Mouse (Mus musculus) kidney, adult 2 months (tissue): ENCODE measurements at regions not wholly inside any gene's neighbourhood (a gene's known extent, or its start where the extent isn't known, plus 50 kb on each side); places are given as distances from the start of the nearest gene placed in this dataset.
A peak's percentile ranks its signal among the peaks of the same experiment; 100 is the strongest.

ENCODE experiments used
- DNase-seq: peaks from one replicate; pipeline ENCODE4 v3.0.0; 2021
- H3K27ac ChIP-seq: fragments of 200-500 bp; 2 replicates; pipeline ENCODE4 v1.5.1; 2012; ENCODE audit warnings: low read depth, low read length, control low read depth, inconsistent platforms; ENCODE audit not compliant: insufficient read depth
- H3K27me3 ChIP-seq: fragments of 200-500 bp; replicated peaks from 2 replicates; pipeline ENCODE4 v1.6.1; 2012; ENCODE audit warnings: mild to moderate bottlenecking, moderate library complexity, low read length, inconsistent platforms; ENCODE audit not compliant: control insufficient read depth, insufficient read depth
- H3K36me3 ChIP-seq: fragments of 200-500 bp; 2 replicates; pipeline ENCODE4 v1.6.1; 2012; ENCODE audit warnings: mild to moderate bottlenecking, moderate library complexity, low read length, inconsistent platforms; ENCODE audit not compliant: control insufficient read depth, insufficient read depth
- H3K4me1 ChIP-seq: fragments of 200-500 bp; 2 replicates; pipeline ENCODE4 v1.6.1; 2011; ENCODE audit warnings: low read length; ENCODE audit not compliant: control insufficient read depth, insufficient read depth
- H3K4me3 ChIP-seq: fragments of 200-500 bp; 2 replicates; pipeline ENCODE4 v1.5.1; 2011; ENCODE audit warnings: mild to moderate bottlenecking, low read depth, low read length, control low read depth; ENCODE audit not compliant: insufficient read depth
- CTCF ChIP-seq: fragments of 200-500 bp; conservative IDR thresholded peaks from 2 replicates; pipeline ENCODE4 v1.5.1; 2011; ENCODE audit warnings: low read depth, mild to moderate bottlenecking, control low read depth, low read length, moderate library complexity, mixed read lengths; ENCODE audit not compliant: insufficient read depth, insufficient read length
- POLR2A ChIP-seq: fragments of 200-500 bp; IDR thresholded peaks from one replicate; pipeline ENCODE4 v1.6.1; 2011; ENCODE audit warnings: low read depth, low read length, control low read depth
- WGBS: fragments of 180-500 bp; shearing (Covaris S2); methylation state at CpG from one replicate; pipeline ENCODE4 v1.1.7; 2018; 5-methylcytosine and 5-hydroxymethylcytosine counted together

DNA sequence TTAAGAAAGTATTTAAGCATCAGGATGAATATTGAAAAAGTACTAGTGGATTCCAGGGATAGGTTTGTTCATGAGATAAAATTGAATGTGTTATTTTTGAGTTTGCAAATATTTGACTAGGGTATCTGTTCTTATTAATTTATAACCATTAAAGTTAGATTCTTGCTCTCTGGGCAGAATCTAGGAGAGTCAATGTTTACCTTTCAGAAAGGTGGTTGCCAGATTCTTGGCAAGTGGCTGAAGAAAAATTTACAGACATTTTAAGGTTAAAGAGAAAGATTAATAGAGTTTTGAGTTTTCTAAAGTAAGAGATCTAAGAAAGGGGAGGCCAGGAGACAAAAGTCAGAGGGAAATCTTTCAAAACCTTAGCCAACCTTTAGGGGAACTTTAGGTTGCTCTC, 331.7 kb upstream of the Grin3a start:
- Histone ChIP-seq H3K4me1 (no peaks in the 10 kb centered on the region; the same call in 1 of the 2 replicates), H3K27me3 (no peaks in the 10 kb centered on the region), H3K27ac (peak overlapping the region; percentile 91; the same call in 1 of the 2 replicates), H3K4me3 (no peak overlapping the region), H3K36me3 (no peaks in the 10 kb centered on the region)
- DNase-seq, result peak; percentile 68
- TF ChIP-seq CTCF, result no peak
- TF ChIP-seq POLR2A, result no peak

DNA sequence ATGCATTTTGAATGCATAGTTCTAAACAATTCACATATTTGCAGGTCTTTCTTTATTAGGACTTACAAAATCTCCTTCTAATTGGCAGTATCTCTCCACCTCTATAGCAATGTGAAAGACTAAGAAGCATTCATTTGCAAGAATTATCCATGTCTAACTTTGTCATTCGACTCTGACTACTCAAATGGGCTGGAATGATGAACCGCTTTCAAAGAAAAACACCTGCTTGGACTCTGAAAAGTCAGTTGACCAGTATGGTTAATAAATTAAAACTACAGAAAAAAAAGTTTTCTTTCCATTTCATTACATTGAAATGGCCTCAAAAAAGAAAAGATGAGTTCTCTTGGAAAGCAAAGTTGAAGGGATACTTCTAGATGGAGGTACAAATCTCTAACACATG, 331.1 kb upstream of the Grin3a start:
- 0 out of 2 replicates have a peak overlapping the region, but pooled peaks have one; percentile 45 for H3K27ac ChIP-seq
- TF ChIP-seq POLR2A, result no peak
- TF ChIP-seq CTCF, result no peak
- 50% methylated on average over 2 of the region's 2 CpGs for WGBS
- H3K4me1 ChIP-seq, result no peaks in the 10 kb centered on the region; the same call in 1 of the 2 replicates
- no peaks in the 10 kb centered on the region for H3K27me3 ChIP-seq
- H3K4me3 ChIP-seq, result no peak overlapping the region
- H3K36me3 ChIP-seq, result no peaks in the 10 kb centered on the region
- DNase-seq, result peak; percentile 62

DNA sequence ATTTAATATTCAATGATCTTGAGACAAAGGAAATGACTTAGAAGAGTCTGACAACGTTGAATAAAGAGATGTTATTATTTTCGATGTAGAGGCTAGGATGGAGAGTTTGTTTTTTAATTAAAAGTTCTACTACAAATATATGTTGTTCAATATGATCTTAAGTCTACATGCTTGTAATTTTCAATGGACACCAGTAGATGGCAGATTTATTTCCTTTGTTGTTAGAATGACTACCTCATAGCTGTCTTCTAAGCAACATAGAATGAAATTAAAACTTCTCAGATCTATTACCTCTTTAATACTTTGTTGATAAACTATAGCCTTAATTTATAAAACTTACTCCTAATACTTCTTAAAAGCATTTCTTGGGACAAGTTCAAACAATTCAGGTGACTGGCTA, 315.3 kb upstream of the Grin3a start:
- Histone ChIP-seq H3K4me1 (no peaks in the 10 kb centered on the region), H3K27me3 (no peaks in the 10 kb centered on the region), H3K27ac (no peak overlapping the region), H3K4me3 (no peak overlapping the region), H3K36me3 (no peaks in the 10 kb centered on the region)
- peak; percentile 15 for DNase-seq
- 56% methylated on average over 2 of the region's 2 CpGs for WGBS
- TF ChIP-seq CTCF (no peak), POLR2A (no peak)

DNA sequence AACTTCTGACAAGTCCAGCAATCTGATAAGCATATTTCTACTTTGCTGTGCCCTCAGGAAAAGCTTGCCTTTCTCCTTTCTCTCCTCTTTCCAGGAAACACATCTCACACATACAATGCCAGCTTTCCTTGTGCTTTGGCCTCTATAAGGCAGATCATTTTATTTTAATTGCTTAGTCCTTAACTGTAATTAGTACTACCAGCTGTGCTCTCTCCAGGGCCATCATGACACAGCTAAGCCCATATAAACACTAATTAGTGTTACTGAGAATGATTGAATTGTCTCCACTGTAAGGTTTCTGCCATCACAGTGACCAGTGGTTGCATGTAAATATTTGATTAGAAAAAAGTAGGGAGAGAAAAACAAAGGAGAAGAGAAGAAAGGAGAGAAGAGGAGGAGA, 300.4 kb upstream of the Grin3a start:
- no peak for TF ChIP-seq CTCF
- no peak for TF ChIP-seq POLR2A
- Histone ChIP-seq H3K4me3 (no peak overlapping the region), H3K36me3 (no peaks in the 10 kb centered on the region), H3K27ac (no peak overlapping the region), H3K4me1 (no peaks in the 10 kb centered on the region), H3K27me3 (no peaks in the 10 kb centered on the region)
- no peak for DNase-seq

DNA sequence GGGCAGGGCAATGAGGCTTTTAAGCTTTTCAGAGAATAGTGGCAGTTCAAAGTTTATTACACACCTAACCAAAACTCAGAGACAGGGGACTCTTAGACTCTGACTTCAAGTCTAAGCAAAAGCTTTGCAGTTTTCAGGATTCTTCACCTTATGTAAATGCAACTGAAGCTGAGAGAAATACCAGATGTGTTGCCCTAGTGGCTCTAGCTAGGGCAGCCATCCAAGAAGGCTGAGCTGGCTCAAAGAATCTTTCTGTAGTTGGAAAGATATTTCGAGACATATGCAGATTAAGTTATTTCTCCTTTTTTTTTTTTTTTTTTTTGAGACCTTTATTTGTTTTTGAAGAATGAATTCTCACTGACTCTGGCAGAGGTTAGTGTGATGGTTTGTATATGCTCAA, 284.7 kb upstream of the Grin3a start:
- Histone ChIP-seq H3K4me3 (no peak overlapping the region), H3K27ac (no peak overlapping the region), H3K4me1 (no peaks in the 10 kb centered on the region), H3K36me3 (no peaks in the 10 kb centered on the region), H3K27me3 (no peaks in the 10 kb centered on the region)
- no peak for TF ChIP-seq POLR2A
- no peak for TF ChIP-seq CTCF
- DNase-seq, result no peak
- WGBS, result 56% methylated on average over 1 of the region's 1 CpGs

DNA sequence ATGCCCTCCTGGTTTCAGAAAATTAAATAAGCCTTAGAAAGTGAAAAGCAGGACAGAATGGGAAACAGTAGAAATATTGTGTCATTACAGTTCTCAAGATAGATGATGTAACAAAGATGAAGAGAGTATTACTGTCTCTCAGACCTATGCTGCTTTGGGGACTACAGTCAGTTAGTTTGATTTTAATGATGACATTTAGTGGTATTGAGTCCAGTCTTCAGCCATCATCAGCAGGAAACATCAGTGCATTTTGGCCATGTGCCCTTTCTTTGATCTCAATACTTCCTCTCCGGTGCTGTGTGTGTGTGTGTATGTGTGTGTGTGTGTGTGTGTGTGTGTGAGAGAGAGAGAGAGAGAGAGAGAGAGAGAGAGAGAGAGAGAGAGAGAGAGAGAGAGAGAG, 261.0 kb upstream of the Grin3a start:
- Histone ChIP-seq H3K27me3 (no peaks in the 10 kb centered on the region), H3K4me3 (no peak overlapping the region), H3K27ac (no peak overlapping the region), H3K4me1 (no peaks in the 10 kb centered on the region), H3K36me3 (no peaks in the 10 kb centered on the region)
- WGBS, result 46% methylated on average over 1 of the region's 1 CpGs
- no peak for TF ChIP-seq POLR2A
- TF ChIP-seq CTCF, result no peak
- DNase-seq, result no peak

DNA sequence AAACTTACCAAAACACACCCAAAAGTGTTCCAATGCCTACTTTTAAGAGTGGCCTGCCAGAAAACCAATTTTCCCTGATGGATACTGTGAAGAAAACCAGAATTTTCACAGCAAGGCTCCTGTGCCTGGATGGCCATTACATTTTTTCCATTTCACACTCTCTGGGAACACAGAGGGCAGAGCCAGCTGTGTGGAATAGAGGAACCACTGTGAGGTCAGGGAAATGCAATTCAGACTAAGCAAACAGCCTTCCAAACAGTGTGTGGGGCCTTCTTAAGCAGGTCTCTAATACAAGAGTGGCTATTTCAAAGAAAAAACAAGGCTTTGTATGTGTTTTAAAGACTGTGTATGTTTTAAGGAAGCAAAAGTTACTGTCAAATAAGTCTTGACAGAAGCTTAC, 242.3 kb upstream of the Grin3a start:
- Histone ChIP-seq H3K4me1 (no peaks in the 10 kb centered on the region), H3K4me3 (no peak overlapping the region), H3K27ac (no peak overlapping the region), H3K36me3 (no peaks in the 10 kb centered on the region), H3K27me3 (no peaks in the 10 kb centered on the region)
- no peak for TF ChIP-seq POLR2A
- TF ChIP-seq CTCF, result no peak
- no peak for DNase-seq

DNA sequence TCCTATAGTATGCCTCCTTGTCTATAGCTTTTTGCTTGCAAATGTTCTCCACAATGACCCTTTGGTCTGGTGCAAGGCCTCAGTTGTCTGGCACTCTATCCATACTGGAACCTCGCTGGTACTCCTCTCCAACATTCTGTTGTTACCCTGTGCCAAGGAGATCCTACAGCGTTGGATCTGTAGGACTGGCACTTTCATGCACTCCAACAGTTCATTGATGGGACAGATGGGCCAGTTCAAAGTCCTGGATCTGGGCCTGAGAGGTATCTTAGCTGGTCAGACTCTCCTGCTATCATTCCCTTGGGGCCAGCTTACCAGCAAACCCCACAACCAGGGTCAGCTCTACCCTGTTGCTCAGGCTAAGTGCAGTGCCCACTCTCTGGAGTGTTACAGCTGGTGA, 241.1 kb upstream of the Grin3a start:
- no peak overlapping the region for H3K27ac ChIP-seq
- TF ChIP-seq CTCF, result no peak
- TF ChIP-seq POLR2A, result no peak
- no peak overlapping the region for H3K4me3 ChIP-seq
- no peaks in the 10 kb centered on the region for H3K4me1 ChIP-seq
- no peaks in the 10 kb centered on the region for H3K36me3 ChIP-seq
- WGBS, result 63% methylated on average over 2 of the region's 2 CpGs
- no peaks in the 10 kb centered on the region for H3K27me3 ChIP-seq
- DNase-seq, result no peak
